ENCODE assay signal across 9 mouse cellular contexts in genomic region chr13:115089020-115089394, GRCm38 (mm10). TPM values are rescaled to one million over a fixed set of nuclear protein-coding genes. Genes with fewer than 3 reads are reported as not detected.
DNase-seq lines count a peak whose midpoint lies in the region; ATAC-seq lines count a peak whose summit lies in the region.
"Had no signal": no experiment of that assay in that cellular context is flagged by ENCODE, and none has a peak within 500 bp of the region (broad histone marks: within the 10 kb centered on the region; RNA-seq: fewer than 3 reads in every experiment).

No protein-coding gene starts in this region.

- no peak for DNase-seq in kidney, postnatal 10 days
- no peak for DNase-seq in midbrain, embryonic 14.5 days
- no peak for DNase-seq in urinary bladder, postnatal 10 days (ENCODE audit: low spot score)
- DNase-seq in cerebellum, postnatal 36 days: no peak

- peaks cover 15% of the 10 kb centered on the region; the same call in 1 of the 2 replicates for H3K4me1 ChIP-seq in kidney, embryonic 14.5 days (ENCODE audit: control insufficient read depth, insufficient read depth, low read length)
- peaks cover 37% of the 10 kb centered on the region for H3K4me1 ChIP-seq in brown adipose tissue, adult 24 weeks (ENCODE audit: control insufficient read depth, insufficient read depth, insufficient read length, low read length)
- peaks cover 24% of the 10 kb centered on the region for H3K4me1 ChIP-seq in hindbrain, embryonic 13.5 days (replicated peaks)
- H3K4me1 ChIP-seq in midbrain, embryonic 14.5 days (ENCODE audit: control insufficient read depth, insufficient read depth, low read length): peaks cover 13% of the 10 kb centered on the region

- H3K27me3 ChIP-seq in kidney, embryonic 14.5 days (ENCODE audit: control insufficient read depth, insufficient read depth, low read length): no peaks in the 10 kb centered on the region
- H3K27me3 ChIP-seq in hindbrain, embryonic 13.5 days: no peaks in the 10 kb centered on the region
- H3K27me3 ChIP-seq in midbrain, embryonic 14.5 days (ENCODE audit: control insufficient read depth, insufficient read depth, low read length): no peaks in the 10 kb centered on the region
- H3K27me3 ChIP-seq: Patski had no signal

- H3K4me3 ChIP-seq in kidney, embryonic 14.5 days (ENCODE audit: low read length): peak overlapping the region; percentile 54
- H3K4me3 ChIP-seq in brown adipose tissue, adult 24 weeks (ENCODE audit: insufficient read depth, low read depth, low read length): peak overlapping the region; percentile 66
- H3K4me3 ChIP-seq in hindbrain, embryonic 13.5 days: peak overlapping the region; percentile 65
- peak overlapping the region; percentile 69 for H3K4me3 ChIP-seq in midbrain, embryonic 14.5 days (replicated peaks; ENCODE audit: low read depth, low read length)

- no peak overlapping the region; the same call in 1 of the 2 replicates for H3K27ac ChIP-seq in kidney, embryonic 14.5 days (ENCODE audit: low read depth, low read length)
- peak overlapping the region; percentile 69 for H3K27ac ChIP-seq in brown adipose tissue, adult 24 weeks (replicated peaks; ENCODE audit: low read depth, low read length)
- H3K27ac ChIP-seq in hindbrain, embryonic 13.5 days: no peak overlapping the region
- no peak overlapping the region for H3K27ac ChIP-seq in midbrain, embryonic 14.5 days (replicated peaks; ENCODE audit: low read depth, low read length)

- peak overlapping the region; percentile 85; the same call in 1 of the 2 replicates for H3K9ac ChIP-seq in kidney, embryonic 14.5 days (ENCODE audit: low read depth, low read length)
- H3K9ac ChIP-seq in hindbrain, embryonic 13.5 days: peak overlapping the region; percentile 83
- H3K9ac ChIP-seq in midbrain, embryonic 14.5 days (replicated peaks; ENCODE audit: low read length): peak overlapping the region; percentile 77

- WGBS in kidney, embryonic 14.5 days: 39% methylated on average over 11 of the region's 11 CpGs
- 68% methylated on average over 11 of the region's 11 CpGs for WGBS in hindbrain, embryonic 13.5 days
- 71% methylated on average over 11 of the region's 11 CpGs for WGBS in midbrain, embryonic 14.5 days

- peaks cover 18% of the 10 kb centered on the region for H3K36me3 ChIP-seq in kidney, embryonic 14.5 days (ENCODE audit: control insufficient read depth, insufficient read depth, low read length)
- H3K36me3 ChIP-seq in hindbrain, embryonic 13.5 days: peaks cover 23% of the 10 kb centered on the region
- peaks cover 9% of the 10 kb centered on the region; the same call in 1 of the 2 replicates for H3K36me3 ChIP-seq in midbrain, embryonic 14.5 days (ENCODE audit: control insufficient read depth, insufficient read depth, low read length)

- ATAC-seq in kidney, embryonic 14.5 days (ENCODE audit: low FRiP score, low TSS enrichment): no peak
- no peak for ATAC-seq in hindbrain, embryonic 13.5 days (ENCODE audit: low FRiP score)
- no peak for ATAC-seq in midbrain, embryonic 14.5 days (ENCODE audit: low FRiP score, low TSS enrichment)
- no peak for ATAC-seq in megakaryocyte-erythroid progenitor cell, adult 5-6 weeks (replicated peaks; ENCODE audit: low FRiP score, low TSS enrichment, poor library complexity, severe bottlenecking)

- H3K9me3 ChIP-seq in kidney, embryonic 14.5 days (ENCODE audit: control insufficient read depth, low read length): no peaks in the 10 kb centered on the region
- H3K9me3 ChIP-seq in hindbrain, embryonic 13.5 days: no peaks in the 10 kb centered on the region
- H3K9me3 ChIP-seq in midbrain, embryonic 14.5 days (ENCODE audit: control insufficient read depth, low read length): no peaks in the 10 kb centered on the region

- H3K4me2 ChIP-seq in kidney, embryonic 14.5 days (replicated peaks; ENCODE audit: low read depth, low read length): peak overlapping the region; percentile 82
- peak overlapping the region; percentile 98 for H3K4me2 ChIP-seq in hindbrain, embryonic 13.5 days
- peak overlapping the region; percentile 75 for H3K4me2 ChIP-seq in midbrain, embryonic 14.5 days (ENCODE audit: low read length)

RNA-seq across cellular contexts. Expression of gene Pelo, which starts 1.0 kb away (rescaled TPM):
- 7.0 and 8.8 TPM in 2 replicates for polyA plus RNA-seq in kidney, embryonic 14.5 days (2014; fragmentation: Nextera tagmentation; extraction: Ambion mirVana)
- polyA plus RNA-seq in brown adipose tissue, adult 24 weeks (2012; ENCODE audit: insufficient read depth, insufficient read length, missing spikeins): 3.8 and 6.6 TPM in 2 replicates
- polyA plus RNA-seq in hindbrain, embryonic 13.5 days (2015; fragmentation: Nextera tagmentation; extraction: Ambion mirVana): 3.9 and 6.8 TPM in 2 replicates
- 5.7 and 6.2 TPM in 2 replicates for polyA plus RNA-seq in midbrain, embryonic 14.5 days (2014; fragmentation: Nextera tagmentation; extraction: Ambion mirVana)
- 10.6 and 23.9 TPM in 2 replicates for total RNA-seq in megakaryocyte-erythroid progenitor cell, adult 5-6 weeks (2014; fragmentation: Nextera tagmentation)
- total RNA-seq in megakaryocyte-erythroid progenitor cell, adult 5-6 weeks (2017): 4.7 and 9.6 TPM in 2 replicates

RNA-seq across cellular contexts. Expression of gene Gm49395, which starts 12.7 kb away (rescaled TPM):
- 5.7 and 9.3 TPM in 2 replicates for polyA plus RNA-seq in kidney, embryonic 14.5 days (2014; fragmentation: Nextera tagmentation; extraction: Ambion mirVana)
- 5.0 and 6.2 TPM in 2 replicates for polyA plus RNA-seq in brown adipose tissue, adult 24 weeks (2012; ENCODE audit: insufficient read depth, insufficient read length, missing spikeins)
- 2.4 and 4.7 TPM in 2 replicates for polyA plus RNA-seq in hindbrain, embryonic 13.5 days (2015; fragmentation: Nextera tagmentation; extraction: Ambion mirVana)
- 2.3 and 4.2 TPM in 2 replicates for polyA plus RNA-seq in midbrain, embryonic 14.5 days (2014; fragmentation: Nextera tagmentation; extraction: Ambion mirVana)
- 7.8 and 12.5 TPM in 2 replicates for total RNA-seq in megakaryocyte-erythroid progenitor cell, adult 5-6 weeks (2014; fragmentation: Nextera tagmentation)
- not detected in 2 replicates for total RNA-seq in megakaryocyte-erythroid progenitor cell, adult 5-6 weeks (2017)

RNA-seq across cellular contexts. Expression of gene Itga1, which starts 12.8 kb away (rescaled TPM):
- 10.0 and 21.0 TPM in 2 replicates for polyA plus RNA-seq in kidney, embryonic 14.5 days (2014; fragmentation: Nextera tagmentation; extraction: Ambion mirVana)
- 19.8 and 21.6 TPM in 2 replicates for polyA plus RNA-seq in brown adipose tissue, adult 24 weeks (2012; ENCODE audit: insufficient read depth, insufficient read length, missing spikeins)
- polyA plus RNA-seq in hindbrain, embryonic 13.5 days (2015; fragmentation: Nextera tagmentation; extraction: Ambion mirVana): 6.6 and 7.1 TPM in 2 replicates
- polyA plus RNA-seq in midbrain, embryonic 14.5 days (2014; fragmentation: Nextera tagmentation; extraction: Ambion mirVana): 2.9 and 8.2 TPM in 2 replicates
- 0.12 TPM in 1 of 2 replicates, not detected in the other for total RNA-seq in megakaryocyte-erythroid progenitor cell, adult 5-6 weeks (2014; fragmentation: Nextera tagmentation)
- 0.23 TPM in 1 of 2 replicates, not detected in the other for total RNA-seq in megakaryocyte-erythroid progenitor cell, adult 5-6 weeks (2017)
